Comparison of ENCODE assay signal across 20 mouse cellular contexts in the genomic region with DNA sequence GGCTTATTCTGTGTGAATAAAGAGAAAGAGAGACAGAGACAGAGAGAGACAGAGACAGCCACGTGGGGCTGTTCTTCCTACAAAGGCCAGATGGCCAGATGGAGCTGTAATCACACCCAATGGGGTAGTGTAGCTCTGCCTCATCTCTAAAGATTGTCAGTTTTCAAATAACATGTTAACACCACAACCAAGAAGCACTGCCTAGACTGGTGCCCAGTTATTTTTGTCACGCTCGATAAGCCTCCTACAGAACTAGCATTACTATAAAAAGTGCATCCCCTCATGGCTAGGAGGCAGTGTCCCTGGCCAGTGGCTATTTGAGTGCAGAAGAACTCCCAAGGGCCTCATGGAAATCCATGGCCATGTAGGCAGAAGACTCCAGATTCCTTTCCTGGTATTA.
DNase-seq lines count a peak whose midpoint lies in the region; ATAC-seq lines count a peak whose summit lies in the region.
"Had no signal": no experiment of that assay in that cellular context is flagged by ENCODE, and none has a peak within 500 bp of the region (broad histone marks: within the 10 kb centered on the region; RNA-seq: fewer than 3 reads in every experiment).

No protein-coding gene starts in this region.

- peak; percentile 96 for DNase-seq in heart, adult 11 months
- DNase-seq in heart, postnatal 25 days (ENCODE audit: low spot score) = no peak
- DNase-seq in heart, postnatal 4 days = peak; percentile 40
- DNase-seq in adrenal gland, postnatal 10 days = no peak
- no peak for DNase-seq in gastrocnemius, postnatal 36 days
- DNase-seq in midbrain, embryonic 11.5 days (ENCODE audit: low spot score, missing footprints) = no peak
- DNase-seq: adrenal gland, postnatal 25 days; B cell, adult 2 months; cerebellum, adult 2 months; cerebellum, postnatal 14 days; embryo, embryonic 11 days; kidney, adult 2 months had no signal

- no peaks in the 10 kb centered on the region for H3K9me3 ChIP-seq in heart, embryonic 12.5 days (replicated peaks)
- H3K9me3 ChIP-seq in heart, embryonic 16.5 days (replicated peaks; ENCODE audit: control insufficient read depth, low read length) = no peaks in the 10 kb centered on the region
- no peaks in the 10 kb centered on the region for H3K9me3 ChIP-seq in midbrain, embryonic 11.5 days (ENCODE audit: control insufficient read depth, low read length)
- H3K9me3 ChIP-seq: embryonic facial prominence, embryonic 12.5 days; forebrain, embryonic 15.5 days; hindbrain, embryonic 10.5 days; hindbrain, embryonic 15.5 days; kidney, embryonic 15.5 days had no signal

- H3K4me2 ChIP-seq in heart, embryonic 12.5 days = no peak overlapping the region
- H3K4me2 ChIP-seq in heart, embryonic 16.5 days (ENCODE audit: low read depth, low read length) = no peak overlapping the region
- no peak overlapping the region for H3K4me2 ChIP-seq in midbrain, embryonic 11.5 days
- H3K4me2 ChIP-seq: embryonic facial prominence, embryonic 12.5 days; forebrain, embryonic 15.5 days; hindbrain, embryonic 15.5 days; kidney, embryonic 15.5 days had no signal

- 42% methylated on average over 3 of the region's 3 CpGs for WGBS in heart, embryonic 12.5 days
- WGBS in heart, embryonic 16.5 days = 34% methylated on average over 3 of the region's 3 CpGs
- WGBS in midbrain, embryonic 11.5 days = 79% methylated on average over 3 of the region's 3 CpGs

- 0 out of 2 replicates have a peak, but pooled peaks cover 2% of the 10 kb centered on the region for H3K4me1 ChIP-seq in heart, embryonic 12.5 days (replicated peaks)
- no peaks in the 10 kb centered on the region for H3K4me1 ChIP-seq in heart, embryonic 16.5 days (ENCODE audit: control insufficient read depth, insufficient read depth, low read length)
- H3K4me1 ChIP-seq in midbrain, embryonic 11.5 days (ENCODE audit: control insufficient read depth, insufficient read depth, low read length) = no peaks in the 10 kb centered on the region
- H3K4me1 ChIP-seq: embryonic facial prominence, embryonic 12.5 days; forebrain, embryonic 15.5 days; hindbrain, embryonic 10.5 days; hindbrain, embryonic 15.5 days; kidney, embryonic 15.5 days had no signal

- ATAC-seq in heart, embryonic 12.5 days (ENCODE audit: insufficient number of reproducible peaks, low FRiP score) = peak; percentile 25; the same call in 1 of the 2 replicates
- peak; percentile 96 for ATAC-seq in heart, embryonic 16.5 days (replicated peaks; ENCODE audit: extremely low read depth, insufficient read depth, low FRiP score)
- ATAC-seq in midbrain, embryonic 11.5 days (ENCODE audit: low FRiP score) = no peak
- ATAC-seq: forebrain, embryonic 15.5 days; intestine, embryonic 16.5 days had no signal

- intact Hi-C loops in heart, postnatal 25 days (cut with DNase I) = loop anchor here (5.0 kb wide), 1 partner anchor 87 kb away; no protein-coding TSS in a partner anchor
- intact Hi-C loops in gastrocnemius, postnatal 36 days (cut with DNase I) = no loop called here

- H3K36me3 ChIP-seq in heart, embryonic 12.5 days = no peaks in the 10 kb centered on the region
- no peaks in the 10 kb centered on the region for H3K36me3 ChIP-seq in heart, embryonic 16.5 days (ENCODE audit: control insufficient read depth, insufficient read depth)
- H3K36me3 ChIP-seq in midbrain, embryonic 11.5 days (ENCODE audit: control insufficient read depth, insufficient read depth, low read length) = no peaks in the 10 kb centered on the region
- H3K36me3 ChIP-seq: embryonic facial prominence, embryonic 12.5 days; forebrain, embryonic 15.5 days; hindbrain, embryonic 10.5 days; hindbrain, embryonic 15.5 days; kidney, embryonic 15.5 days had no signal

- H3K27ac ChIP-seq in heart, embryonic 12.5 days (ENCODE audit: poor library complexity, severe bottlenecking) = peak overlapping the region; percentile 86
- H3K27ac ChIP-seq in heart, embryonic 16.5 days (ENCODE audit: low read length) = peak overlapping the region; percentile 75
- no peak overlapping the region for H3K27ac ChIP-seq in midbrain, embryonic 11.5 days (ENCODE audit: low read depth, low read length)
- H3K27ac ChIP-seq: embryonic facial prominence, embryonic 12.5 days; forebrain, embryonic 15.5 days; hindbrain, embryonic 10.5 days; hindbrain, embryonic 15.5 days; kidney, embryonic 15.5 days had no signal

- H3K9ac ChIP-seq in heart, embryonic 12.5 days = no peak overlapping the region
- no peak overlapping the region for H3K9ac ChIP-seq in heart, embryonic 16.5 days (ENCODE audit: low read length)
- H3K9ac ChIP-seq in midbrain, embryonic 11.5 days (ENCODE audit: low read length) = no peak overlapping the region
- H3K9ac ChIP-seq: embryonic facial prominence, embryonic 12.5 days; forebrain, embryonic 15.5 days; hindbrain, embryonic 15.5 days; kidney, embryonic 15.5 days had no signal

- no peak overlapping the region for H3K4me3 ChIP-seq in heart, embryonic 12.5 days
- H3K4me3 ChIP-seq in heart, embryonic 16.5 days (ENCODE audit: low read length) = no peak overlapping the region
- no peak overlapping the region for H3K4me3 ChIP-seq in midbrain, embryonic 11.5 days (ENCODE audit: low read depth, low read length)
- H3K4me3 ChIP-seq: embryonic facial prominence, embryonic 12.5 days; forebrain, embryonic 15.5 days; hindbrain, embryonic 10.5 days; hindbrain, embryonic 15.5 days; kidney, embryonic 15.5 days had no signal

- no peaks in the 10 kb centered on the region for H3K27me3 ChIP-seq in heart, embryonic 12.5 days (replicated peaks)
- H3K27me3 ChIP-seq in heart, embryonic 16.5 days (ENCODE audit: control insufficient read depth, insufficient read depth, low read length) = no peaks in the 10 kb centered on the region
- H3K27me3 ChIP-seq in midbrain, embryonic 11.5 days (ENCODE audit: control insufficient read depth, insufficient read depth, low read length) = no peaks in the 10 kb centered on the region
- H3K27me3 ChIP-seq: embryonic facial prominence, embryonic 12.5 days; forebrain, embryonic 15.5 days; hindbrain, embryonic 15.5 days; kidney, embryonic 15.5 days had no signal

Comparison
In these comparisons a context has a peak if more than half of its experiments do, and no peak if none do; other contexts are left out.
1. DNase-seq: peak in heart, adult 11 months (single experiment) and heart, postnatal 4 days (single experiment); none in heart, postnatal 25 days (single experiment), adrenal gland, postnatal 10 days (single experiment), gastrocnemius, postnatal 36 days (0 of 2) and midbrain, embryonic 11.5 days (single experiment).